Comparison of ENCODE assay signal across 9 mouse cellular contexts in the genomic region with DNA sequence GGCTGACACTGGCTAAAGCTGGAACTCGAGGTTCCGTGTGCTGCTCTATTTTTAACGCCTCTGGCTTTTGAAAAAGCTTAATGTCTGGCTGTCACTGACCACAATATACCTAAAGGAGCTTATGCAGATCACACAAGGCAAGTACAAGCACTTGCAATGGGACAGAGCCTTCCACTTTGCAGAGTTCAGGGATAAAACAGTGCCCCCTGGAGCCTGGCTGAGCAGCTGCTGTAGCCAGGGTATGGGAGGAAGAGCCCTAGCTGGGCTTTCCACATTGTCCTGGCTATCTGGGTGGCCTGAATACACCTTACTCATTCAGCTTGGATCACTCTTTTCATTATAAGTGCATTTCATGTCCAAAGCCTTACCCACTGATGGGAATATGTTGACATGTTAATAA. TPM values are rescaled to one million over a fixed set of nuclear protein-coding genes. Genes with fewer than 3 reads are reported as not detected.
A peak's percentile ranks its signal among the peaks of the same experiment; 100 is the strongest.
DNase-seq lines count a peak whose midpoint lies in the region; ATAC-seq and TF ChIP-seq lines count a peak whose summit lies in the region.
"Had no signal": no experiment of that assay in that cellular context is flagged by ENCODE, and none has a peak within 500 bp of the region (broad histone marks: within the 10 kb centered on the region; RNA-seq: fewer than 3 reads in every experiment).

No protein-coding gene starts in this region.

- H3K9ac ChIP-seq in heart, embryonic 15.5 days: no peak overlapping the region
- no peak overlapping the region for H3K9ac ChIP-seq in limb, embryonic 11.5 days (ENCODE audit: low read length)
- H3K9ac ChIP-seq: neural tube, embryonic 12.5 days had no signal

- H3K36me3 ChIP-seq in heart, embryonic 15.5 days: peaks cover 31% of the 10 kb centered on the region
- H3K36me3 ChIP-seq in heart, embryonic 10.5 days: peaks cover 64% of the 10 kb centered on the region
- peaks cover 6% of the 10 kb centered on the region; the same call in 1 of the 2 replicates for H3K36me3 ChIP-seq in limb, embryonic 11.5 days (ENCODE audit: control insufficient read depth, insufficient read depth, low read length)

- 58% methylated on average over 3 of the region's 3 CpGs for WGBS in heart, embryonic 15.5 days
- 68% methylated on average over 3 of the region's 3 CpGs for WGBS in heart, embryonic 10.5 days
- WGBS in limb, embryonic 11.5 days: 90% methylated on average over 3 of the region's 3 CpGs

- no peak overlapping the region for H3K4me2 ChIP-seq in heart, embryonic 15.5 days
- no peak overlapping the region for H3K4me2 ChIP-seq in limb, embryonic 11.5 days (ENCODE audit: low read depth, severe bottlenecking)
- H3K4me2 ChIP-seq: neural tube, embryonic 12.5 days had no signal

- peak overlapping the region; percentile 24; the same call in 1 of the 2 replicates for H3K27ac ChIP-seq in heart, embryonic 15.5 days
- no peak overlapping the region for H3K27ac ChIP-seq in heart, embryonic 10.5 days
- no peak overlapping the region for H3K27ac ChIP-seq in limb, embryonic 11.5 days (replicated peaks; ENCODE audit: low read depth, low read length)
- H3K27ac ChIP-seq: neural tube, embryonic 12.5 days had no signal

- no peak overlapping the region for H3K4me3 ChIP-seq in heart, embryonic 15.5 days
- no peak overlapping the region for H3K4me3 ChIP-seq in heart, embryonic 10.5 days
- H3K4me3 ChIP-seq in limb, embryonic 11.5 days (ENCODE audit: low read depth, low read length): no peak overlapping the region
- H3K4me3 ChIP-seq: neural tube, embryonic 12.5 days had no signal

- CTCF ChIA-PET in Patski (lab: Charles Lee): interaction anchor here (0.7 to 1.2 kb wide), 3 partner anchors 9 to 563 kb away, joined by 3 read pairs; partner anchors contain the start of gene Urb1

- no peak for DNase-seq in heart, embryonic 10.5 days (ENCODE audit: low spot score)
- DNase-seq in 416B (ENCODE audit: low read depth): peak; percentile 51
- no peak for DNase-seq in Patski (ENCODE audit: low read depth, low spot score)
- DNase-seq in limb, embryonic 11.5 days (ENCODE audit: low spot score): peak; percentile 27
- no peak for DNase-seq in urinary bladder, postnatal 10 days (ENCODE audit: low spot score)
- DNase-seq in right cerebral cortex, adult 2 months (ENCODE audit: low spot score in 2 of 2): no peak
- no peak for DNase-seq in layer of hippocampus, adult 18-20 months (ENCODE audit: low spot score in 2 of 2)

- H3K4me1 ChIP-seq in heart, embryonic 15.5 days (replicated peaks): peaks cover 24% of the 10 kb centered on the region
- H3K4me1 ChIP-seq in heart, embryonic 10.5 days: peaks cover 11% of the 10 kb centered on the region; the same call in 1 of the 2 replicates
- H3K4me1 ChIP-seq in limb, embryonic 11.5 days (ENCODE audit: control insufficient read depth, insufficient read depth, low read length): no peaks in the 10 kb centered on the region
- H3K4me1 ChIP-seq: neural tube, embryonic 12.5 days had no signal

- POLR2A ChIA-PET in Patski (lab: Charles Lee): no interaction called here

- TF ChIP-seq CTCF in Patski (IDR thresholded peaks at IDR 0.05): peak; percentile 68

- no peaks in the 10 kb centered on the region for H3K27me3 ChIP-seq in heart, embryonic 15.5 days
- no peaks in the 10 kb centered on the region for H3K27me3 ChIP-seq in heart, embryonic 10.5 days (ENCODE audit: insufficient read depth, poor library complexity, severe bottlenecking)
- H3K27me3 ChIP-seq in Patski: no peaks in the 10 kb centered on the region
- no peaks in the 10 kb centered on the region for H3K27me3 ChIP-seq in limb, embryonic 11.5 days (ENCODE audit: control insufficient read depth, insufficient read depth, low read length)
- H3K27me3 ChIP-seq: neural tube, embryonic 12.5 days had no signal

- in situ Hi-C loops in Patski (cut with MboI; ENCODE audit: low pct_unique_long_range_greater_than_20kb): no loop called here

- no peaks in the 10 kb centered on the region for H3K9me3 ChIP-seq in heart, embryonic 15.5 days (replicated peaks)
- H3K9me3 ChIP-seq in heart, embryonic 10.5 days: no peaks in the 10 kb centered on the region
- H3K9me3 ChIP-seq in limb, embryonic 11.5 days (ENCODE audit: control insufficient read depth, low read length): no peaks in the 10 kb centered on the region
- H3K9me3 ChIP-seq: neural tube, embryonic 12.5 days had no signal

- ATAC-seq in heart, embryonic 15.5 days (replicated peaks; ENCODE audit: insufficient number of reproducible peaks, insufficient read depth, low FRiP score, low read depth): 0 out of 2 replicates have a peak, but pooled peaks have one; percentile 32
- no peak for ATAC-seq in Patski
- ATAC-seq in limb, embryonic 11.5 days (ENCODE audit: insufficient number of reproducible peaks, low FRiP score, low TSS enrichment, low read depth): no peak

RNA-seq across cellular contexts. Expression of gene Urb1, which starts 8.3 kb away (rescaled TPM):
- polyA plus RNA-seq in heart, embryonic 15.5 days (2015; fragmentation: Nextera tagmentation; extraction: Ambion mirVana): 6.2 and 6.8 TPM in 2 replicates
- polyA plus RNA-seq in heart, embryonic 10.5 days (2016; fragmentation: Nextera tagmentation; extraction: Ambion mirVana): 8.4 and 12.7 TPM in 2 replicates
- 4.8 TPM for polyA plus RNA-seq in Patski (2021)
- 16.6 and 16.7 TPM in 2 replicates for polyA plus RNA-seq in limb, embryonic 11.5 days (2014; fragmentation: Nextera tagmentation; extraction: Ambion mirVana)
- 10 to 100 TPM; 14.7 to 14.9 TPM for total RNA-seq in layer of hippocampus, adult 18-20 months (2021)

RNA-seq across cellular contexts. Expression of gene Eva1c, which starts 24.6 kb away (rescaled TPM):
- polyA plus RNA-seq in heart, embryonic 15.5 days (2015; fragmentation: Nextera tagmentation; extraction: Ambion mirVana): 3.2 and 4.2 TPM in 2 replicates
- 1.0 and 2.3 TPM in 2 replicates for polyA plus RNA-seq in heart, embryonic 10.5 days (2016; fragmentation: Nextera tagmentation; extraction: Ambion mirVana)
- polyA plus RNA-seq in Patski (2021): 0.26 TPM
- 0.23 and 0.44 TPM in 2 replicates for polyA plus RNA-seq in limb, embryonic 11.5 days (2014; fragmentation: Nextera tagmentation; extraction: Ambion mirVana)
- total RNA-seq in layer of hippocampus, adult 18-20 months (2021): 1 to 10 TPM; 2.8 to 3.0 TPM

Comparison
In these comparisons a context has a peak if more than half of its experiments do, and no peak if none do; other contexts are left out.
1. DNase-seq: peak in 416B (single experiment) and limb, embryonic 11.5 days (single experiment); none in heart, embryonic 10.5 days (single experiment), Patski (single experiment), urinary bladder, postnatal 10 days (single experiment), right cerebral cortex, adult 2 months (0 of 2) and layer of hippocampus, adult 18-20 months (0 of 2).